Mouse (Mus musculus): ENCODE measurements around the gene Slc44a2.
"Not testable (repeated sequence)": the region's sequence is repeated elsewhere in the genome, so short reads cannot be mapped to it uniquely, and the experiment has no call there.

Gene Slc44a2

DNA sequence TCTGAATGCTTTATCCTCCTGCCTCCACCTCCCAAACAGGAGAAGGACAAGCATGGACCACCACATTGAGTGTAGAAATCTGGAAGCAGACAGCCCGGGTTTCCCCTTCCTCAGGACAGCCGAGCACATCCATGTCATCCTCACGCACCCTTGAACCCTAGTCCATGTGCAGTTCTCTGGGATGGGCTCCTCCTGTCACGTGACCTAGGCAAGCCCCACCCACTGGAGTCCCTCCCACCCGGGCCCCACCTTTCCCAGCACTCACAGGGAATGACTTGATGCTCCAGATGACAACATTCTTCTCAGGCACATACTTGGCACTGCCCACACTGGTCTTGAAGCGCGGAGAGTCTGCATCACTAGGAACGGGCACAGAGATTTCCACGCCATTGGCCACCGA, 21.5 kb upstream of the Slc44a2 start:
- no peak for DNase-seq (ENCODE audit: low read depth, low spot score)

DNA sequence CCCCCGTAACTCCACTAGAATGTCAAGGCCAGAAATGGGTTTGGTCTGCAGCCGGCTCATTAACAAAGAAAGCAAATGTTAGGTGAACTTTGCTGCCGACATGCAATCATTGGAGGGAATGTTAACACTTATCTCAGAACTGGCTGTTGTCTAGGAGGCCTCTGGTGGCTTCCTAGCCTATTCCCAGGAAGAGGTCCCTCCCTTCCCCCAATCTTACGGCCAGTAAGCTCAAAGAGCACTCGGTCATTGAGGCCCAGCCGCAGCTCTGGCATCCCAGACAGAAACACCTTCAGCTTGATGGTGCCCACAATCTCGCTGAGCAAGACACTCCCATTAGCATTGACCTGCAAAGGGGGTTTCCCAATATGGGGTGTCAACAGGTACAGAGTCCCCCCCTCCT, 15.4 kb upstream of the Slc44a2 start:
- DNase-seq (ENCODE audit: low read depth, low spot score), result no peak

DNA sequence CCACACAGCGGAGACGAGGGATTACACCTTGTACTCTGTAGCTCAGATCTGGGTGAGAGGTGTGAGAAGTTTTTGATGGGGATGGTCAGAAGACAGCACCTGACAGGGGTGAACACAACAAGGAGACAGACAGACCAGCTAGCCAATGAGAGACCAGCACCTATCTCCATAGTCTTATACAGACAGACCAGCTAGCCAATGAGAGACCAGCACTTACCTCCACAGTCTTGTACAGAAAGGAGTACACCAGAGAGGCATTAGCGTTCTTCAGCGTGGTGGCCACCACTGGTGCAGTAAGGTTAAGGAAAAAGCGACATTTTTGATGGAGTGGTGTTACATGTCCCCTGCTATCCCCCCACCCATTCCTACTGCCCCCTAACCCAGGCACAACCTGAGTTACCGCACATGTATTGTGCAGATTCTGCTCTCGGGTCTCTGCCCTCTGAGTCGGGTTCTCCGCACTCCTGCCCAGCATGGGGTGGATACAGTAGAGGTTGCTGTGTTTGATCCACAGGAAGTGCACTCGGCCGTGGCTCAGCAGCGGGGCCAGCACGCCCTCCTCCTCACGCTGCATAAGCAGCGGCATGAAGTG, 11.3 kb upstream of the Slc44a2 start:
- no peak for DNase-seq (ENCODE audit: low read depth, low spot score)

DNA sequence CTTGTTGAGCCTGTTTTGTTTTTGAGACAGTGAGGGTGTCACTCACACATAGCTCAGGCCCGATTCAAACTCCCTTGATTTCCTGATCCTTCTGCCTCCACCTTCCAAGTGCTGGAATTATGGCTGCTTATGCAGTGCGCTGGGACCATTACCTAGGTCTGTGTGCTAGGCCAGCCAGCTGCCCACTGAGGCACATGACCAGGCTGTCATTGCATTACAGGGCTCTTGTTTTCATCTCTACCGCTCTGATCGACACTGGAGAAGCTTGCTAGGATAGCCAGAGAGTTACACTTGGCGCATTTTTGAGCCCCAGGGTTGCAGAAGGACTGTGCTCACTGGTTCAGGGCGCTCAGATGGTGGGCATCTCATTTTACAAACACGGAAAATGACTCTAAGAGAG, 8.8 kb upstream of the Slc44a2 start:
- no peak for DNase-seq (ENCODE audit: low read depth, low spot score)

DNA sequence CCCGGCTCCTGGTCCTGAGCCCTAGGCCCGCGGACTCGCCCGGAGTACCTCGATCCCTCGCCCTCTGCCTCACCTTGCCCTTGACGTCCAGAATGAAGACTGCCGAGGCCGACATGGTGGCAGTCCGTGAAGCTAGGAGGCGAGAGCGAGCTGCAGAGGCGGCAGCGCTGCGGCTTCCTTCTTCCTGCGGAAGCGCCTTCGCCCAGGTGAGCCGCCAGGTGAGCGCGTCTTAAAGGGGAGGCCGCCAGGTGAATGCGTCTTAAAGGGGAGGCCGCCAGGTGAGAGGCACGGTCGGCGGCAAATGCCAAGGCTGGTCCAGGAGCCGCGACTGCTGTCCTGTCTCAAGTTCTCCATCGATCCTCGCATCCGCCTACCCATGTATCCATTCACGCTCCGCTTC, 8.4 kb upstream of the Slc44a2 start, which contains the start of gene Ap1m2:
Gene Ap1m2, minus strand, starts transcription at position 204 of the 400 bp plus-strand sequence.
- DNase-seq (ENCODE audit: low read depth, low spot score), result no peak

GRCm38 (mm10) chr9:21313394-21313793, 7.1 kb upstream of the Slc44a2 start:
- DNase-seq (ENCODE audit: low read depth, low spot score), result peak; percentile 87

DNA sequence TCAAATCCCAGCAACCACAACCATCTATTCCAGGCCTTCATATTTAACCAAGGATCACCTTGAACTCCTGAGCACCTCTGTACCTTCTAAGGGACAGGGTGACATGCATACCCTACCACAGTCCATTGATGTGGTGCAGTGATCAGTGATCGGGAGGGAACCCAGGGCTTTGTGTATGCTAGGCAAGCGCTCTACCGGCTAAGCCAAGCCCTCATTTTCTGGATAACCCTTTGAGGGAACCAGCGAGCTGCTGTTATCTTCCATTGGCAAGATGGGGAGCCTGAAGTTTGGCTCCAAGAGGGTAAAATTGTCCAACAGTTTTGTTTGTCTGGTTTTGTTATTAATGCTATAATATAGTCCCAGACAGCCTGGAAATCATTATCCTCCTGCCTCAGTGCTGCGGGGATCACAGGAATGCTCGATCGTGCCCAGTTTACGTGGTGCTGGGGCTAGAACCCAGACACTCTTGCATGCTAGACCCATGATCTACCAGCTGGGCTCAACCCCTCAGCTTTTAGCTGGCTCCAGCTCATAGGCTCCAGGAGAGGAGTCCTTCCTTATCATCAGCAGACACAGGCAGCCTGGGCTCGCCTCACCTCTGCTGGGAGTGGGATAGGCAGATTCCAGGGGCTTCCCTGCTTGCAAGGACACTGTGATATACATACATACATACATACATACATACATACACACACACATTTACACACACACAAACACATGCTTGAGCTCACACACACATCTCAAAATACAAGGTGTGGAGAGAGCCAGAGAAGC, 5.9 kb upstream of the Slc44a2 start:
- no peak for DNase-seq (ENCODE audit: low read depth, low spot score)

DNA sequence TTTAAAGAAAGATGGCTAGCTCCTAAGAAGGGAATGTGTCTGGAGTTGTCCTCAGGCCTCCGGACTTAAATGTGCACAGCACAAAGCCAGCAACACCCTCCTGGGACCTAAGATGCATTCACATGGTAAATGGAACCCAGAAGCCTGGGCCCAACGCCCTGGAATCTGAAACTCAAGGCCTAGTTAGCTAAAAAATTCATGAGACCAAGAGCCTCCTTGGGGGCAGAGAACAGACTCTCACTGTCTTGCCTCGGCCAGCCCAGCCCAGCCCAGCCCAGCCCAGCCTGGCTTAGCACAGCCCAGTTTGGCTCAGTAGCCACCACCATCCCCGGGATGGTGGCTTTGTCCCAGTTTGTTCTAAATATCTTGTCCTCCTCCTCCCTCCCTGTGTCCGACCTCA, 5.1 kb upstream of the Slc44a2 start:
- DNase-seq (ENCODE audit: low read depth, low spot score), result peak; percentile 48

GRCm38 (mm10) chr9:21316696-21317095, 3.8 kb upstream of the Slc44a2 start:
- DNase-seq (ENCODE audit: low read depth, low spot score), result no peak

- DNase-seq (ENCODE audit: low read depth, low spot score), result no peak
Measured at GRCm38 (mm10) chr9:21318792-21319191, 1.7 kb upstream of the Slc44a2 start.

DNA sequence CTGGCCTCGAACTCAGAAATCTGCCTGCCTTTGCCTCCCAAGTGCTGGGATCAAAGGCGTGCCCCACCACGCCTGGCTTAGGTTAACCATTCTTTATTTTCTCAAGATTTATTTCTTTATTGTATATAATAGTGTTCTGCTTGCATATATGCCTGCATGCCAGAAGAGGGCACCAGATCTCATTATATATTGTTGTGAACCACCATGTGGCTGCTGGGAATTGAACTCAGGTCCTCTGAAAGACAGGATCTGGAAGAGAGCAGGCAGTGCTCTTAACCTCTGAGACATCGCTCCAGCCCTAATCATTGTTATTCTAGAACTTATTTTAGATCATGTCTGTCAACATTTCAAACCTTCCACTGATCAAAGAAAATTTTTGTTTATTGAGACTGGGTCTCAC, 995 bp upstream of the Slc44a2 start:
- no peak for DNase-seq (ENCODE audit: low read depth, low spot score)

- no peak for DNase-seq (ENCODE audit: low read depth, low spot score)
Measured at GRCm38 (mm10) chr9:21320280-21320618, 249 bp upstream of the Slc44a2 start.

DNA sequence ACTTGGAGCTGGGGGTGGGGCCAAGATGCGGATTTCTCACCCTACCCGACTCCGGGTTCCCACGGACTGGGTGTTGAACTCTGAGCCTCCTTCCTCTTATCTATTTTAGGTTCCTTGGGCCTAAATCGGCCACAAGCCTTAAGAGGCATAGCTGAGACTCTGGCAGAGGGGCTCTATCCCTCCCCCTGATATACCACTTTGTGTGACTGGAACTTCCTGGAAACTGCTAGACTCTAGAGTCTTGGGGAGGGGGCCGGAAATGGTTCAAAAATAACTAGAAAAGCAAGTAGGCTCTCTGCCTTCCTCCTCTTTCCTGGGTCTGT, 976 bp downstream of the Slc44a2 start:
- DNase-seq (ENCODE audit: low read depth, low spot score), result peak; percentile 51

- DNase-seq (ENCODE audit: low read depth, low spot score), result no peak
Measured at GRCm38 (mm10) chr9:21322211-21322916, 1.9 kb downstream of the Slc44a2 start.

- DNase-seq (ENCODE audit: low read depth, low spot score), result not testable (repeated sequence)
Measured at GRCm38 (mm10) chr9:21322917-21323297, 2.4 kb downstream of the Slc44a2 start.

- DNase-seq (ENCODE audit: low read depth, low spot score), result no peak
Measured at GRCm38 (mm10) chr9:21324269-21324668, 3.8 kb downstream of the Slc44a2 start.

DNA sequence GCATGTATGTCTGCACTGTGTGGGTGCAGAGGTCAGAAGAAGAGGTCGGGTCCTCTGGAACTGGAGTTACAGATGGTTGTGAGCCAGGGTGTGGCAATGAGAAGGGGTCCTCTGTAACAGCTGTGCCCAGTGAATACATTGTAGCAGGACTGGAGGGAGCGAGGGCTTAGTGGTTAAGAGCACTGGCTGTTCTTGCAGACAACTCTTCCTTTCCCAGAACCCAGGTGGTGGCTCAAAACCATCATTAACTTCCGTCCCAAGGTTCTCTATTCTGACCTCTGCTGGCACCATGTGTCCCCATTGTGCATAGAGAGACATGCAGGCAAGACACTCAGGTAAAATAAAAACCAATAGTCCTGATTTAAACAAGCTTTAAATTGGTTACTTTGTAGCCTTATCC, 7.1 kb downstream of the Slc44a2 start:
- no peak for DNase-seq (ENCODE audit: low read depth, low spot score)

GRCm38 (mm10) chr9:21328041-21328440, 7.5 kb downstream of the Slc44a2 start:
- no peak for DNase-seq (ENCODE audit: low read depth, low spot score)

DNA sequence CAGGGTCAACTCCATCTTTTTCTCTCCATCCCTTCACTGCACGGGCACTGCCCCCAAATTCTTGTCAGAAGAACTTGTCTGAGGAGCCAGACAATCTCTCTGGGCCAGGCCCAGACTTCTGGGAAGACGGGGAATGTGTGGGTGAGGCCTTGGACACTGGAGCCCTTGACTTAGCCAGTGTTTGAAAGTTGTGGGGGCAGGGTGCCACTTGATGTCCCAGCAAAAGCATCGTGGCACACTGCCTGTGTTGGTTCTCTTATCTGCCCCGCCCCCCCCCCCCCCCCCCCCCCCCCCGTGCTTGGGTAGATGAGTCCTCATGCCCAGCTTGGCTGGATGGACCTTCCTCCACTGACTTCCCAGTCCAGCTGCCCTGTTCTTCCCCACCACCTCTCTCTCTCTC, 8.5 kb downstream of the Slc44a2 start:
- DNase-seq (ENCODE audit: low read depth, low spot score), result no peak

- no peak for DNase-seq (ENCODE audit: low read depth, low spot score)
Measured at GRCm38 (mm10) chr9:21329699-21330289, 9.3 kb downstream of the Slc44a2 start.

DNA sequence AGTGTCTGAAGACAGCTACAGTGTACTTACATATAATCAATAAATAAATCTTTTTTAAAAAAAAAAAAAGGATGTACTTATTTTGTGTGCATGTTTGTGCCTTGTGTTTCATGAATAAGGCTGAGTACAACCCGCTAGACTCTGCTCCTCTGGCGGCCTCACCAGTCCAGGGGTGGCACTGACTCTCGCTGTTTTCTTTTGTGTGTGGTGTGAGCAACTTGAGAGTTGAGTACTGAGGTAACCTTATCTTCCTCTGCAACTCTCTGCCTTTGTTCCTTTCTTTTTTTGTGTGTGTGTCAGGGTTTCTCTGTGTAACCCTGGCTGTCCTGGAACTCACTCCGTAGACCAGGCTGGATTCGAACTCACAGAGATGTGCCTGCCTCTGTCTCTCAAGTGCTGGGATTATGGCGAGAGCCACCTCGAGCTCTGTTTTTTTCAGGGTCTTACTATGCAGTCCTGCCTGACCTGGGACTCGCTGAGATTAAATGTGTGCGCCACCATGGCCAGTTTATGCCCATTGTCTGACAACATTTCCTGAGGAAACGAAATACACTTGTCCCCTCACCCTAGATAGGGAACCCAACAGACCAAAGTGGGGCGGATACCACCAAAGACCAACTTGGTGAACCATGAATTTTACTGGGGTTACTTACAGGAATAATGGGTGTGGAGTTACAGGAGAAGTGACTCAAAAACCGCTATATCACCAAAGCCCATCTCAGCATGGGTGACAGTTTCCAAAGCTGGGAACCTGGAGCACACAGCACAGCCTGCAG, 11.1 kb downstream of the Slc44a2 start:
- peak; percentile 26 for DNase-seq (ENCODE audit: low read depth, low spot score)

Data from 3T3-L1 (cell line).